Mouse (Mus musculus): ENCODE results near the gene Figla. TPM values are rescaled to one million over a fixed set of nuclear protein-coding genes. Genes with fewer than 3 reads are reported as not detected.
A peak's percentile ranks its signal among the peaks of the same experiment; 100 is the strongest.

Gene Figla
- polyA plus RNA-seq, 1 experiment from 2014 or later, result not detected

GRCm38 (mm10) chr6:86019415-86020237 lies 3.7 kb downstream of the Figla start:
- H3K9ac ChIP-seq (ENCODE audit: low read depth, low read length), result no peak overlapping the region
- H3K27ac ChIP-seq (ENCODE audit: low read depth, low read length), result no peak overlapping the region
- H3K36me3 ChIP-seq (ENCODE audit: control insufficient read depth, insufficient read depth, low read length), result no peaks in the 10 kb centered on the region
- no peak for DNase-seq (ENCODE audit: low spot score)
- H3K9me3 ChIP-seq (ENCODE audit: control insufficient read depth, low read length), result no peaks in the 10 kb centered on the region
- no peak overlapping the region for H3K4me2 ChIP-seq (replicated peaks; ENCODE audit: low read depth, low read length)
- no peak overlapping the region for H3K4me3 ChIP-seq (ENCODE audit: low read depth, low read length)
- H3K4me1 ChIP-seq (replicated peaks; ENCODE audit: control insufficient read depth, insufficient read depth, low read length), result no peaks in the 10 kb centered on the region
- 71% methylated on average over 4 of the region's 4 CpGs for WGBS
- ATAC-seq (ENCODE audit: low FRiP score), result no peak
- H3K27me3 ChIP-seq (ENCODE audit: control insufficient read depth, insufficient read depth, low read length), result no peaks in the 10 kb centered on the region

- ATAC-seq (ENCODE audit: low FRiP score) (no peak), DNase-seq (ENCODE audit: low spot score) (peak; percentile 74)
- Histone ChIP-seq H3K4me1 (replicated peaks; ENCODE audit: control insufficient read depth, insufficient read depth, low read length) (no peaks in the 10 kb centered on the region), H3K9ac (ENCODE audit: low read depth, low read length) (no peak overlapping the region), H3K9me3 (ENCODE audit: control insufficient read depth, low read length) (no peaks in the 10 kb centered on the region), H3K27me3 (ENCODE audit: control insufficient read depth, insufficient read depth, low read length) (no peaks in the 10 kb centered on the region), H3K4me3 (ENCODE audit: low read depth, low read length) (no peak overlapping the region), H3K4me2 (replicated peaks; ENCODE audit: low read depth, low read length) (no peak overlapping the region), H3K36me3 (ENCODE audit: control insufficient read depth, insufficient read depth, low read length) (no peaks in the 10 kb centered on the region), H3K27ac (ENCODE audit: low read depth, low read length) (no peak overlapping the region)
- 19% methylated on average over 3 of the region's 3 CpGs for WGBS
Observed at GRCm38 (mm10) chr6:86020948-86021347, 5.0 kb downstream of the Figla start.

GRCm38 (mm10) chr6:86026632-86027292 lies 10.8 kb downstream of the Figla start:
- no peak overlapping the region for H3K4me3 ChIP-seq (ENCODE audit: low read depth, low read length)
- H3K9me3 ChIP-seq (ENCODE audit: control insufficient read depth, low read length), result no peaks in the 10 kb centered on the region
- no peak overlapping the region for H3K27ac ChIP-seq (ENCODE audit: low read depth, low read length)
- no peak for DNase-seq (ENCODE audit: low spot score)
- no peaks in the 10 kb centered on the region for H3K27me3 ChIP-seq (ENCODE audit: control insufficient read depth, insufficient read depth, low read length)
- peaks cover 2% of the 10 kb centered on the region; the same call in 1 of the 2 replicates for H3K4me1 ChIP-seq (replicated peaks; ENCODE audit: control insufficient read depth, insufficient read depth, low read length)
- no peak for ATAC-seq (ENCODE audit: low FRiP score)
- H3K36me3 ChIP-seq (ENCODE audit: control insufficient read depth, insufficient read depth, low read length), result no peaks in the 10 kb centered on the region
- H3K4me2 ChIP-seq (replicated peaks; ENCODE audit: low read depth, low read length), result no peak overlapping the region
- H3K9ac ChIP-seq (ENCODE audit: low read depth, low read length), result no peak overlapping the region
- WGBS, result 83% methylated on average over 8 of the region's 8 CpGs

- no peaks in the 10 kb centered on the region for H3K27me3 ChIP-seq (ENCODE audit: control insufficient read depth, insufficient read depth, low read length)
- peaks cover 2% of the 10 kb centered on the region; the same call in 1 of the 2 replicates for H3K4me1 ChIP-seq (replicated peaks; ENCODE audit: control insufficient read depth, insufficient read depth, low read length)
- ATAC-seq (ENCODE audit: low FRiP score), result peak; percentile 60; the same call in 1 of the 2 replicates
- 0 out of 2 replicates have a peak overlapping the region, but pooled peaks have one; percentile 86 for H3K27ac ChIP-seq (ENCODE audit: low read depth, low read length)
- peak overlapping the region; percentile 89 for H3K9ac ChIP-seq (ENCODE audit: low read depth, low read length)
- no peak for DNase-seq (ENCODE audit: low spot score)
- H3K4me2 ChIP-seq (replicated peaks; ENCODE audit: low read depth, low read length), result peak overlapping the region; percentile 61
- 72% methylated on average over 2 of the region's 2 CpGs for WGBS
- H3K9me3 ChIP-seq (ENCODE audit: control insufficient read depth, low read length), result no peaks in the 10 kb centered on the region
- H3K4me3 ChIP-seq (ENCODE audit: low read depth, low read length), result peak overlapping the region; percentile 71
- H3K36me3 ChIP-seq (ENCODE audit: control insufficient read depth, insufficient read depth, low read length), result no peaks in the 10 kb centered on the region
Observed at GRCm38 (mm10) chr6:86028150-86028549, 12.2 kb downstream of the Figla start.

- H3K4me3 ChIP-seq (ENCODE audit: low read depth, low read length), result peak within 1 kb of the TSS; percentile 71
- no peaks in the 10 kb centered on the region for H3K36me3 ChIP-seq (ENCODE audit: control insufficient read depth, insufficient read depth, low read length)
- ATAC-seq (ENCODE audit: low FRiP score), result peak; percentile 93
- peak; percentile 86 for DNase-seq (ENCODE audit: low spot score)
- peak within 1 kb of the TSS; percentile 89 for H3K9ac ChIP-seq (ENCODE audit: low read depth, low read length)
- no peaks in the 10 kb centered on the region for H3K9me3 ChIP-seq (ENCODE audit: control insufficient read depth, low read length)
- under 1% methylated on average over 56 of the region's 56 CpGs for WGBS
- H3K4me1 ChIP-seq (replicated peaks; ENCODE audit: control insufficient read depth, insufficient read depth, low read length), result peaks cover 2% of the 10 kb centered on the region; the same call in 1 of the 2 replicates
- H3K4me2 ChIP-seq (replicated peaks; ENCODE audit: low read depth, low read length), result peak within 1 kb of the TSS; percentile 61
- peak within 1 kb of the TSS; percentile 86 for H3K27ac ChIP-seq (ENCODE audit: low read depth, low read length)
- H3K27me3 ChIP-seq (ENCODE audit: control insufficient read depth, insufficient read depth, low read length), result no peaks in the 10 kb centered on the region
Observed at GRCm38 (mm10) chr6:86028601-86029322, 12.8 kb downstream of the Figla start, which contains the start of gene Add2. Gene Add2, plus strand, starts transcription at chr6:86028681.

- Histone ChIP-seq H3K27me3 (ENCODE audit: control insufficient read depth, insufficient read depth, low read length) (no peaks in the 10 kb centered on the region), H3K36me3 (ENCODE audit: control insufficient read depth, insufficient read depth, low read length) (no peaks in the 10 kb centered on the region), H3K4me2 (replicated peaks; ENCODE audit: low read depth, low read length) (peak overlapping the region; percentile 61), H3K4me1 (replicated peaks; ENCODE audit: control insufficient read depth, insufficient read depth, low read length) (peaks cover 2% of the 10 kb centered on the region; the same call in 1 of the 2 replicates), H3K27ac (ENCODE audit: low read depth, low read length) (peak overlapping the region; percentile 86), H3K9me3 (ENCODE audit: control insufficient read depth, low read length) (no peaks in the 10 kb centered on the region), H3K4me3 (ENCODE audit: low read depth, low read length) (peak overlapping the region; percentile 71), H3K9ac (ENCODE audit: low read depth, low read length) (peak overlapping the region; percentile 89)
- no peak for DNase-seq (ENCODE audit: low spot score)
- 5% methylated on average over 6 of the region's 6 CpGs for WGBS
- ATAC-seq (ENCODE audit: low FRiP score), result peak; percentile 21; the same call in 1 of the 2 replicates
Observed at GRCm38 (mm10) chr6:86029323-86029713, 13.3 kb downstream of the Figla start.

- H3K4me3 ChIP-seq (ENCODE audit: low read depth, low read length), result no peak overlapping the region
- WGBS, result 92% methylated on average over 2 of the region's 2 CpGs
- no peaks in the 10 kb centered on the region for H3K36me3 ChIP-seq (ENCODE audit: control insufficient read depth, insufficient read depth, low read length)
- no peaks in the 10 kb centered on the region for H3K9me3 ChIP-seq (ENCODE audit: control insufficient read depth, low read length)
- ATAC-seq (ENCODE audit: low FRiP score) (no peak), DNase-seq (ENCODE audit: low spot score) (no peak)
- H3K27ac ChIP-seq (ENCODE audit: low read depth, low read length), result no peak overlapping the region
- peak overlapping the region; percentile 19; the same call in 1 of the 2 replicates for H3K4me2 ChIP-seq (replicated peaks; ENCODE audit: low read depth, low read length)
- H3K9ac ChIP-seq (ENCODE audit: low read depth, low read length), result no peak overlapping the region
- H3K27me3 ChIP-seq (ENCODE audit: control insufficient read depth, insufficient read depth, low read length), result no peaks in the 10 kb centered on the region
- H3K4me1 ChIP-seq (replicated peaks; ENCODE audit: control insufficient read depth, insufficient read depth, low read length), result peaks cover 2% of the 10 kb centered on the region; the same call in 1 of the 2 replicates
Observed at GRCm38 (mm10) chr6:86031527-86031926, 15.6 kb downstream of the Figla start.

- Histone ChIP-seq H3K4me3 (ENCODE audit: low read depth, low read length) (no peak overlapping the region), H3K4me1 (replicated peaks; ENCODE audit: control insufficient read depth, insufficient read depth, low read length) (no peaks in the 10 kb centered on the region; the same call in 1 of the 2 replicates), H3K27ac (ENCODE audit: low read depth, low read length) (no peak overlapping the region), H3K36me3 (ENCODE audit: control insufficient read depth, insufficient read depth, low read length) (no peaks in the 10 kb centered on the region), H3K9ac (ENCODE audit: low read depth, low read length) (no peak overlapping the region), H3K4me2 (replicated peaks; ENCODE audit: low read depth, low read length) (no peak overlapping the region), H3K27me3 (ENCODE audit: control insufficient read depth, insufficient read depth, low read length) (no peaks in the 10 kb centered on the region), H3K9me3 (ENCODE audit: control insufficient read depth, low read length) (no peaks in the 10 kb centered on the region)
- no peak for ATAC-seq (ENCODE audit: low FRiP score)
- DNase-seq (ENCODE audit: low spot score), result no peak
- WGBS, result 81% methylated on average over 1 of the region's 1 CpGs
Observed at GRCm38 (mm10) chr6:86033635-86034034, 17.7 kb downstream of the Figla start.

Data from hindbrain, embryonic 11.5 days (tissue).